Mouse (Mus musculus) gastrocnemius, postnatal 10 days (tissue): ENCODE data around the gene Drg1. TPM values are rescaled to one million over a fixed set of nuclear protein-coding genes. Genes with fewer than 3 reads are reported as not detected.
"Not testable (repeated sequence)": the region's sequence is repeated elsewhere in the genome, so short reads cannot be mapped to it uniquely, and the experiment has no call there.

Experiments
- DNase-seq: peaks from one replicate; pipeline ENCODE4 v3.0.0; 2021; ENCODE audit warnings: mixed read lengths
- total RNA-seq, 2 experiments: library from RNA; stranded (reverse); gene quantifications; 2 replicates each; pipeline ENCODE4 v1.2.3; 2021

The Drg1 gene
- total RNA-seq, 2 experiments from 2014 or later: 47.3 to 52.0 TPM

DNA sequence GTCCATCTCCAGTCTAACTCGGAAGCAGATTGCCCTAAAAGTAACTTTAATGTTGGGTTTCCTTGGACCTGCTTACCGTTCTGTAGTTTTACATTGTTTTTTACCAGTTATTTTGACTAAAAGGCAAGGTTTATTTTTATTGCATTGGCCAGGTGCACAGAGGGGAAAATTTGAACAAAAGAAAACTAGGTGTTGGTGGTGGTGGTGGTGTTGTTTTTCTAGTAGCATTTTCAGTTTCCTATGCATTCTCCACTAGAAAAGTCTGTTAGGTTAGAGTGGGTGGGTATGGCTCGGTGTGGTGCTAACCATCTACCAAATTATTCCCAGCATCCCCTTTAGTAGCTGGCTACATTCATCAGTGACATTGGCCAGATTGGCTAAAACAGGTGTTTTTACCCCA is 59.4 kb downstream of the Drg1 start:
- no peak for DNase-seq

DNA sequence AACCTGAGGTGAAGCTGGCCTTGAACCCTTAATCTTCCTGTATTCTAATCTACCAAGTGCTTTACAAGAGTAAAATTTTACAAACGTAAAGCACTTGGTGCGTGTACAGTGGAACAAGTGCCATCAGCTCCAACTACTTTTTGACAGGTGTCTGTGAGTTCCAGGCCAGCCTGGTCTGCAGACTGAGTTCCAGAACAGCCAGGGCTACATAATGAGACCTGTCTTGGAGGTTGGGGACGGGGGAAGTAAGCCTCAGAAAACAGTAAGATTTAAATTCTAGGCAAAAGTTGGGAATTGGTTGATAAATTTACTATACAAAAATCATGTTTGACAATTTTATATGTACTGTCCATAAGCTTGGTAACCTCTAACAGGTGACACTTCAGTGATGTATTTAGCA is 61.0 kb downstream of the Drg1 start:
- DNase-seq: no peak

DNA sequence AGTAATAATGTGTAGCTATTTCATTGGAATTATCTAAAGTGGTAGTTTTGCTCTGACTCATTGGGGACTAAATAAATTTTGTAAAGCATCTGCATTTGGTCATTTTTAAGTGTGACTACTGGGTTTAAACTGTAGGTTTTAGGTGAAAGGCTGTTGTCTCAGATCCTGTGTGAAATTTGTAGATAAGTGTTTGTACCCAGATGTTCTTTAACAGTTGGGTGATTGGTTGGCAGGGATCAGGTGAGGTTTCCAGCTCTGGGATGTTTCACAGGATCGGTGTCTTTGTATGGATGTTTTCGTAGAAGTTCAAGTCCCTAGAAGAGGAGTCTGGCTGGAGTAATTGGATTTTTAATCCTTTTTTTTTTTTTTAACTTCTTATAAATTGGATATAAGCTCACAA is 62.4 kb downstream of the Drg1 start:
- no peak for DNase-seq

DNA sequence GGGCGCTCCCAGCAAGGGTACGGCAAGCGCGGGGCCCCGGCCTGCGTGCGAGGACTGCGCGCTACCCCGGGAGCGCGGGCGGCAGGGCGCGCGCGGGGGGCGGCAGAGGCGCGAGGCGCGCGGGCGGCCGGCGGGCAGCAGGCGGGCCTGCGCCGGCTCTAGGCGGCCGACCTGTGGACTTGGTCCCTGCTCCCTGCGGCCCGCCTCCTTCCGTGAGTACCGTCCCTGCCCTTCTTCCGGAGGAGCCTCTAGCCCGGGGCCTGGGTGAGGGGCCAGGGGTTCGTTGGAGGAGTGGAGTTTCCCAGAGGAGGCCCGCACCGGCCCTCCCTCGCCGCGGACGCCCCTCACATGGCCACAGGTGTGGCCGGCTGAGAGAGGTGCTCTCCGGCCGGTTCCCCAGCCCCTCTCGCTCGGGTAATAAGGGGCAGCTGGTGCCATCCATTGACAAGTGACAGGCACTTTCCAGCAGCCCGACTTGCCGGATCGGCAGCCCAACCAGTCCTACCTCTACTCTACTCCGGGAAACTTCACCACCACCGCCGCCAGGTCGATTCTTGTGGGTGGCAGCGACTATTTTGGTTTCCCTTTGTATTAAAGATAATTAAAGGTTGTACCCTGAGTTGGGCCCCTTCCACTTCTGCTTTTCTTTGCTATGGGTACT is 63.3 kb downstream of the Drg1 start:
- no peak for DNase-seq

DNA sequence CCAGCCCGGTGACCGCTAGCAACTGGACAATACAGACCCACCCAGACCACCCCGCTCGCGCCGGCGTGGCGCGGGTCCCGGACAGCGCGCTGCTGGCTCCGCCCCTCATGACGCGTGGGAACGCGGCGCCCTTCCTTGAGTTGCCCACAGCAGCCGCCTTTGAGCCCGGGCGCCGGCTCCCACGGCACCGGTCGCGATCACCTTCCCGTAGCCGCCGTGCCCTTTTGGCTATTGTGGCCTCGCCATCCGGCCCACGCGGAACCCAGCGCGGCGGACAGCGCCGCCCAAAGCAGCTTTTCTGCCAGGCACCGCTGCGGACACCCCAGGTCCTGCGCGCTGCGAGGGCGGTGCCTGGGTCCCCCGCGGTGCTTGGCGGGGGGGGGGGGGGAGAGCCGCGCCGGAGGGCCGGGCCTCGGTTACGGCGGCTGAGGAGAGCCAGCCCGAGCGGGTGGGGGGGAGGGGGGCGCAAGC is 63.9 kb downstream of the Drg1 start, which contains the start of gene Eif4enif1:
TSS of gene Eif4enif1 (plus strand) at position 162 of the 471 bp plus-strand sequence.
- DNase-seq: peak; percentile 91

DNA sequence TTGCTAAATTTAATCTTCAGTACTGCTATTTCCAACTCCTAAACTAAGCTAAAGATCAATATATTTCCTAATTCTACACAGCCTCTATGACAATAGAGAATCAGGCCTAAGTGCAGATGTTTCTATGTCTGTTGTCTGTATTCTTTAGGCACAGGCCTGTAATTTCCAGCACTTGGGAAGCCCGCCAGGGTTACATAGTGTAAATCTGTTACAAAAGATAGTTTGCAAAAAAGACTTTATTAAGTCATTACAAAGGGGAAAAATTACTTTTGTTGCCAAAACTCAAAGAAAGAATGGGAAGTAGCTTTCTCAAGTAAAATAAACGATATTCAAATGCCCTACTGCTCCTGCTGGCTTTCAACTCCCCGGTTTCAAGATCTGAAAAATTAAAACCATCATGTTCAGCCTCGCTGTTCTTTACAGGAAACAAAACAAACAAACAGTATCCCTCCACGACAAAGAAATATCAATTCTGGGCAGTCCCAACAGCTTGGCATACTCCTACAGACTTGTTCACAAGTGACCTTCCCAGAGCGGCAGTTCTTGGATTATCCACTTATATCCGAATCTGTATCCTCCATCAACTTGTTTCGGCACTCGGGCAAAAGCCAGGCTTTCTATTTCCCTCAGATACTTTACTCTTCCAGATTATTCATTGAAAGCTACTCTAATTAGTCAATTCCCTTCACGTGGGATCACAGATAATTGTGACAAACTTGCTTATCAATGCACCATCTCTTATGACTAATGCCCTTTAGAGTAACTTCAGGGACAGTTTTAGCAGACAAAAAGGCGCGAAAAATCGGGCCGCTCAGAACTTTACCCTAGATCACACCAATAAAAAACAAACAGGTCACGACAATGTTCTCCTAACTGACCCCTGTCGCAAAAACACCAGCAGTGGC is 64.6 kb downstream of the Drg1 start:
- DNase-seq: peak; percentile 10

DNA sequence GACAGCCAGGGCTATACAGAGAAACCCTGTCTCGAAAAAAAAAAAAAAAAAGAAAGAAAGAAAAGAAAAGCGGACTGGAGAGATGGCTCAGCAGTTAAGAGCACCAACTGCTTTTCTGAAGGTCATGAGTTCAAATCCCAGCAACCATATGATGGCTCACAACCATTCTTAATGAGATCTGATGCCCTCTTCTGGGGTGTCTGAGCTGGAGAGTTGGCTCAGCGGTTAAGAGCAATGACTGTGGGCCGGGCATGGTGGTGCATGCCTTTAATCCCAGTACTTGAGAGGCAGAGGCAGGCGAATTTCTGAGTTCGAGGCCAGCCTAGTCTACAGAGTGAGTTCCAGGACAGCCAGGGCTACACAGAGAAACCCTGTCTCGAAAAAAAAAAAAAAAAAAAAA is 65.6 kb downstream of the Drg1 start:
- not testable (repeated sequence) for DNase-seq

DNA sequence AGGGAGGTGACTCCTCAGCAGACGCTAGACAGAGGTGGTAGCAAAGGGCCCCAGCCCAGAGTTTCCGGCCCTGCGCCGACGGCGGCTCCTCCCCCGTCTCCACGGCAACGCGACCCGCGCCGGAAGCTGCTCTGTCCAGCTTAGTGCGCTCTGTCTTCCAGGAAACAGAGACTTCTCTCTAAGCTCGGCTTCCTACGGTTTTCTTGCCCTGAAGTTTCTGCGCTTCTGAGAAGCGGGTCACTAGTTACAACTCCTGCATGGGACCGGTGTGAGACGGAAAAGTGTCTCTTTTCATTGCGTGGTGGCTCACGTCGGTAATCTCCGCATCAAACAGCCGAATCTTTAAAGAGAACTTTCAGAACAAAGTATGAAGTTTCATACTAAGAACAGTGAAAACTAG is 72.9 kb downstream of the Drg1 start, which contains the start of gene Sfi1:
TSS of gene Sfi1 (minus strand) at position 101 of the 400 bp plus-strand sequence.
- no peak for DNase-seq

DNA sequence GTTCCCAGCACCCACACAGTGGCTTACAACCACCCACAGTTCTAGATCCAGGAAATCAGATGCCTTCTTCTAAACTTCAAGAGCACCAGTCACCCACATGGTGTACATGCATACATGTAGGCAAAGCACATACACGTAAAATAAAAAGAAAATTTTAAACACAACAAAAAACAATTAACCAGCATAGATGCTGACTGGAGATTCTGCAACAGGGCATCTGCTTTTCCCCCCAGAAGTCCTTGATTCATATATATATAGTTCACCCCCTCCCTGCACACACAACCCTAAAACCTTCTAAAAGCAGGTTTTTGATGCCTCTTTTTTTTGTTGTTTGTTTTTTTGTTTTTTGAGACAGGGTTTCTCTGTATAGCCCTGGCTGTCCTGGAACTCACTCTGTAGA is 83.5 kb downstream of the Drg1 start:
- DNase-seq: peak; percentile 18

DNA sequence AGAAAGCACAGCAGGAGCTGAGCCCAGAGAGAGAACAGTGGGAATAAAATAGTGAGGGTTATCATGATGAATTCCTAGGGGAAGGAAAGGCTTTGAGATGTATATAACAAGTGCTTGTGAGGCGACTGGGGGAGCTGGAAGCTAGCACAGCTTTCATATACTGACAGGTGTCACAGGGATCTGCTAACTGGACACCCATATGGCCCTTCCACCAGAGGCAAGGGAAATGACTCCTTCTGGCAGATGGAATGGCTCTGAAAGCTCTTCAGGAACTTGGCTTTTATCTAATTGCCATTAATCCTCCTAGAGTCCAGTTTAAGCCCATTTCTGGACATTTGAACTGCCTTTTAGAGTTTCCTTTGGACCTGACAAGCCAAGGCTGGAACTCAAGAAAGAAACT is 84.2 kb downstream of the Drg1 start:
- DNase-seq: not testable (repeated sequence)

DNA sequence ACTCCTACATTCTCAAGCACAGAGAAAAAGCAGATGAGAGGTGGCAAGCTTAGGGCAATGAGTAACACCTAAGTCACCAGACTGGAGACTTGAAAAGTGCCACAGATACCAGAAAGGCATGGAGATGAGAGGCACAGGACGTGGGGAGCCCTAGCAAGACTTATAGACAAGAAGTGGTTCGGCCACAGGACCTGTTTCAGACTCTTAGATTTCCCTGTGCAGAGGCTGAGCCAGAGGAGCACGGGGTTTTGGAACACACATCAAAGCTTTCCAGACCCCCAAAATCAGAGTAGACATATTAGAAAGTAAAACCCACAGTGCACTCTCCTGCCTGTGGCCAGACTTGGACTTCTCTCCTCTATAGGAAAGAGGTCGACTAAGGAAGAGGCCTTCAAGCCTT is 85.0 kb downstream of the Drg1 start:
- DNase-seq: peak; percentile 77

DNA sequence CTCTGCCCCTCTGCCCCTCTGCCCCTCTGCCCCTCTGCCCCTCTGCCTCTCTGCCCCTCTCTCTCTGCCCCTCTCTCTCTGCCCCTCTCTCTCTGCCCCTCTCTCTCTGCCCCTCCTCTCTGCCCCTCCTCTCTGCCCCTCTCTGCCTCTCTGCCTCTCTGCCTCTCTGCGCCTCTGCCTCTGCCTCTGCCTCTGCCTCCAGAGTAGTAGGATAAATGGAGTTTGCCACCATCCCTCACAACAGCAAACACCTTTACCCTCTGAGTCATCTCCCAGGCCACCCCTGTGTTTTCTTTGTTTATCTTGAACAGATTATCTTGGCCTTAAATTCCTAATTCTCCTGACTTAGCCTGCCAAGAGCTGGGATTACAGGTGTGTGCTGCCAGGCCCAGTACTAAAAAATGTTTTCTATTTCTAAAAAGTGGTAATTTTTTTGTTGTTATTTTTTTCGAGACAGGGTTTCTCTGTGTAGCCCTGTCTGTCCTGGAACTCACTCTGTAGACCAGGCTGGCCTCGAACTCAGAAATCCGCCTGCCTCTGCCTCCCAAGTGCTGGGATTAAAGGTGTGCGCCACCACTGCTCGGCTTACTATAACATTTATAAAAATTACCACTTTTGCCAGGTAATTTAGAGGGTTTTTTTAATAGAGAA is 85.6 kb downstream of the Drg1 start:
- DNase-seq: not testable (repeated sequence)

DNA sequence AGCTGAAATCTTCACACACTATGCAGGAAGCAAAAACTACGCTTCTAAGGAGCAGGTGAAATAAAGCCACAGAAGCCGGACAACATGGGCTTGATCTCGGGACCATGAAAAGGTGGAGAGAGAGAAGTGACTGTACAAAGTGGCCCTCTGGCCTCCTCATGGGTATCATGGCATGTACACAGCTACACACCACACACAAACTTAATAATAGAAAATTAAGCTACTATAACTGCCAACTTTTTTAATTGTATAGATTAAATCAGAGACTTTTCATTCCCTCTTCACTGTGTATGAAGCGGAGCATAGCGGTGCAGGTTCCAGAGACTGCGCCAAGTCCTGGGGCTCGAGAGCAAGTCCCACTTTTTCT is 86.5 kb downstream of the Drg1 start:
- peak; percentile 26 for DNase-seq

DNA sequence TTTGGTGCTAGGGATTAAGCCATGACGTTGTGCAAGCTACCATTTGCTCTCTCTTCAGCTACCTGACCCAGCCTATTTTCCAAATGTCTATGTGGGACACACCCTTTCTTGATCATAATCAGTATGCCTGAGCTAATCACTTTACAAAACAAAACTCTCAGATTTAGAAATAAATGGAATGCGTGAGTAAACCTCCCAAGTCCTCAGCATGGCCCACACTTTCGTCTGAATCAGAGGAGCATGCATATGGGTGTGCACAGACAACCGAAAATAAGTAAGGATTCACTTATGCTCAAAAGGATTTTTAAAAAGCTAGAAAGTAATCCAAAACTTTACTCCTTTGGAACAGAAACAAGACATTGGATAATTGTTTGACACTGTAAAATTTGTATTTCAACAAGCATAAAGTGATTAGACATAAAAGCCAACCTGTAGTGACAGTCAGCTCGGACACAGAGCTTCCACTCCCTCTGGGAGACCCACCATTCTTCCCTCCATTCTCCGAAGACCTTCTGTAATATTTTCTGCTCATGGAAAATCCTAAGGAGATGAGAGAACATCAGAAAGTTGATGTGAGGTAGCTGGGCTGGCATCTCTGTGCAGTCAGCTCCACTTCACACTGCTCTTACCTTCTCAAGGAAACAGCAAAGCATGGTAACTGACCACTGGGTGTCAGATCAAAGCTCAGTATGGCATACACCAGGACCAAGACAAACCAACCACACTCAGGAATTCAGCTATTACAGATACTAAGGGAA is 87.1 kb downstream of the Drg1 start:
- DNase-seq: peak; percentile 46

DNA sequence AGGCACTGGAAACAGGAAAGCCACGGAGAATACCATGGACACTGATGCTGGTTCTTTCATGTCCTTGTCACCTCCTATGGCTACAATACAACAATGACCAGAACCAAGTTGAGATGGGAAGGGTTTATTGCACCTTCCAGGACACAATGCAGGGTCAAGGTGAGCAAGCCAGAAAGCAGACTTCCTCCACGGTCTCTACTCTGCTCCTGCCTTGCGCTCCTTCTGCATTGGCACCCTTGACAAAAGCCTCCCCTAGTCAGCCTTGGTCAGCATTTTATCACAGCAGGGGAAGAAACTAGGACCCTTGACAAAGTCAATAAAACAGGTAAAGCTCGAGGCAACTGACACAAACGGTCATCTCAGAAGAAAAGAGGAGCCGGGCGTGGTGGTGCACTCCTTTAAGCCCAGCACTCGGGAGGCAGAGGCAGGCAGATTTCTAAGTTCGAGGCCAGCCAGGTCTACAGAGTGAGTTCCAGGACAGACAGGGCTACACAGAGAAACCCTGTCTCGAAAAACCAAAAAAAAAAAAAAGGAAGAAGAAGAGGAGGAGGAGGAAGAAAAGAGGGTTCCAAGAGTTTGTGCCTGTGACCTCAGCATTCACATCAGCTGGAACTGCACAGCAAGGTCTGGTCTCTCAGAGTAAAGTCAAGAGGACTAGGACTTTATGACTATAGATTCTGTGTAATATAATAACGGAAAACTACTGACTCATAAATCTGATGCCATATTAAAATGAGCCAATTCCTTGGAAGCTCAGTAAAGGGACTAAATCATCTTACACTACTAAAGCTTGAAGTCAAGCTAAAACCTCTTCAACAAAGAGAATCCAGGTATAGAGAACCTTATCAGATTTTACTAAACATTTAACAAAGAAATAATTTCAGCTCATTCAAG is 92.5 kb downstream of the Drg1 start:
- peak; percentile 73 for DNase-seq

DNA sequence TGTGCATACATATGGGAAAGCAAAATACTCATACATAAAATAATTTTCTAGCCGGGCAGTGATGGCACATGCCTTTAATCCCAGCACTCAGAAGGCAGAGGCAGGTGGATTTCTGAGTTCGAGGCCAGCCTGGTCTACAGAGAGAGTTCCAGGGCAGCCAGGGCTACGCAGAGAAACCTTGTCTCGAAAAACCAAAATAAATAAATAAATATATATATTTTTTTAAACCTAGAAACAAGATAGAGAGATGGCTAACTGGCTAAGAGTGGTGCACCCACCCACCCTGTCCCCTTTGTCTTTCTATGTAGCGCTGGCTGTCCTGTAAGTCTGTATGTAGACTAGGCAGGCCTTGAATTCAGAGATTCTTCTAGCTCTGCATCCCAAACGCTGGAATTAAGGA is 93.7 kb downstream of the Drg1 start:
- not testable (repeated sequence) for DNase-seq

DNA sequence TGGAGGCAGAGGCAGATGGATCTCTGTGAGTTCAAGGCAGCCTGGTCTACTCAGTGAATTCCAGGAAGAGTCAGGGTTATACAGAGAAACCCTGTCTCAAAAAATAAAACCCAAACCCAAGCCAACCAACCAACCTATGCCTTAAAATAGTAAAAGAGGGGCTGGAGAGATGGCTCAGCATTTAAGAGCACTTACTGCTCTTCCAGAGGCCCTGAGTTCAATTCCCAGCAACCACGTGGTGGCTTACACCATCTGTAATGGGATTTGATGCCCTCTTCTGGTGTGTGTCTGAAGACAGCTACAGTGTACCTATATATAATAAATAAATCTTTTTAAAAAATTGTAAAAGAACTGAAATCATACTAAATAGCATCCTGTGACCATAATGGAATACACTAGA is 94.3 kb downstream of the Drg1 start:
- peak; percentile 44 for DNase-seq

DNA sequence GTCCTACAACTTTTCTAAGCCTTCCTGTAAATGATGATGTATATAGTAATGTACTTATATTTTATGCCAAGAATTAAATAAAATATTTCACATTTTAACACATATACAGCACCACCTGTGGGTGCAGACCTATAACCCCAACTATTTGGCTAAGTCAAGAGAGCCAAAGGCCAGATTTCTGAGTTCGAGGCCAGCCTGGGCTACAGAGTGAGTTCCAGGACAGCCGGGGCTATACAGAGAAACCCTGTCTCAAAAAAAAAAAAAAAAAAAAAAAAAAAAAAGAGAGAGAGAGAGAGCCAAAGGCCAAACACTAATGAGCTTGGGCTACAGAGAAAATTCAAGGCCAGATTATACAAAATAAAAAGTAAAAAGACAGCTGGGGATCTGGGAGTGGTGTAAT is 97.2 kb downstream of the Drg1 start:
- peak; percentile 20 for DNase-seq

DNA sequence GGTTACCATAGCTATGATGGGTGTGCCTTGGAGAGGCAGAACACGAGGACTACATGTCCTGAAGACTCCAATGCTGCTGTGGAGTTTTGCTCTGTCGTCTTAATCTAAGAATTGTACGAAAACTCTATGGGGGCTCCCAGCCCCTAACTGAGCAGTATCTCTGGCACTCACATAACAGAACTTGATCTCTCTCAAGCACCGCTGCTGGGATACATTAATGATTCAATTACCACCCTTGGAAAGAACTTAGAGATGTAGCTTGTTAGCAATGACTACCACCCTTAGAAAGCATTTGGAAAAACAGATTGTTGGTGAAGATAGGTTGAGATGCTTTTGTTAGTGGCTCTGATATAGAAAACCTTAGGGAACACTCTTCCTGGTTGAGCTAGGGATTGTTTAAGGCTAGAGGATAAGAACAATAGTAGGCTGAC is 98.6 kb downstream of the Drg1 start:
- DNase-seq: peak; percentile 46

DNA sequence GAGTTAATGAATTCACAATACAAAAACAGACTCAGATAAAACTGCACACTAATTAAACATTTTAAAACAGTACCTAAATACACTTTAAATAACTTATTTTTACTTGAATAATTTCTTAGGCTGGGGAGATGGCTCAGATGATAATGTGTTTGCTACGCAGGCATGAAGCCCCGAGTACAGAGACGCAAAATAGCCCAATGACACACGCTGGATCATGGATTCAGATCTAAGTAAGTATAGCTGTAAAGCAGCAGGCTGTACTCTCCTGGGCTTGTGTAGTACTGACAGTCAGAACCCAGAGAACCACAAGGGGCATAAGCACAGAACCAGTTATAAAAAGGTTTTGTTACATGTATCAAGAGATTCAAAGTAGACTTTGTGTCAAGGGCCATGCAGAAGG is 99.1 kb downstream of the Drg1 start:
- not testable (repeated sequence) for DNase-seq

DNA sequence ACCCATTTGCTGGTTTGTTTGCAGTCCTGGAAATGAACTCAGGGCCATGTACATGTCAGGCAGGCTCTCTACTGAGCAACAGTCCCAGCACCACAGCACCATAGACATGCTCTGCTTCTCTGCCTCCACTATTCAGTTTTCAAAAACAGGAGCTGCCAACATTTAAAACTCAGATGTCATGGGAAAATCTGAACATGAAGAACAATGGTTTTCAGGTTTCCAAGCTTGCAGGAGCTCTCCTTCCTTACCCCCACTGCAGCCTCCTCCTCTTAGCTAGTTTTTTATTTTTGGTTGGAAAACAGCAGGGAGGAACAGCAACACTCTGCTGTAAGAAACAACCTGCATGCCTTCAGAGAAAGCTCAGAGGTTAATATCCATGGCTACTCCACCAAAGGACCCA is 99.9 kb downstream of the Drg1 start:
- not testable (repeated sequence) for DNase-seq
